Mouse (Mus musculus) heart, postnatal 0 days (tissue): ENCODE measurements around the gene Tomm34. TPM values are rescaled to one million over a fixed set of nuclear protein-coding genes. Genes with fewer than 3 reads are reported as not detected.

Source experiments
- ATAC-seq: fragments of 200-750 bp; cut with Nextera tagmentation; 2 replicates; pipeline ENCODE4 v1.8.0; 2017; ENCODE audit warnings: low read depth, moderate number of reproducible peaks, moderate library complexity; ENCODE audit not compliant: insufficient read depth
- DNase-seq: peaks from one replicate; pipeline ENCODE4 v3.0.0-alpha.2; 2016; ENCODE audit warnings: low spot score
- H3K27ac ChIP-seq: fragments of 300-500 bp; sonication (generic); 2 replicates; pipeline ENCODE4 v1.5.1; 2014; ENCODE audit warnings: low read depth, mild to moderate bottlenecking
- H3K27me3 ChIP-seq: fragments of 300-500 bp; sonication (generic); 2 replicates; pipeline ENCODE4 v1.6.1; 2014; ENCODE audit warnings: low read length, mixed read lengths; ENCODE audit not compliant: control insufficient read depth, insufficient read depth
- H3K36me3 ChIP-seq: fragments of 300-500 bp; sonication (generic); replicated peaks from 2 replicates; pipeline ENCODE4 v1.6.1; 2014; ENCODE audit warnings: low read length, mixed read lengths; ENCODE audit not compliant: control insufficient read depth, insufficient read depth
- H3K4me1 ChIP-seq: fragments of 300-500 bp; sonication (generic); 2 replicates; pipeline ENCODE4 v1.6.1; 2014; ENCODE audit warnings: antibody characterized with exemption; ENCODE audit not compliant: control insufficient read depth, insufficient read depth
- H3K4me2 ChIP-seq: fragments of 300-500 bp; sonication (generic); 2 replicates; pipeline ENCODE4 v1.6.1; 2014; ENCODE audit warnings: low read depth, mild to moderate bottlenecking, low read length, moderate library complexity
- H3K4me3 ChIP-seq: fragments of 300-500 bp; sonication (generic); 2 replicates; pipeline ENCODE4 v1.5.1; 2014; ENCODE audit warnings: low read depth, low read length
- H3K9ac ChIP-seq: fragments of 300-500 bp; sonication (generic); replicated peaks from 2 replicates; pipeline ENCODE4 v1.6.1; 2014; ENCODE audit warnings: low read depth, low read length, mixed read lengths
- H3K9me3 ChIP-seq: fragments of 300-500 bp; sonication (generic); replicated peaks from 2 replicates; pipeline ENCODE4 v1.6.1; 2016; ENCODE audit warnings: low read length; ENCODE audit not compliant: control insufficient read depth
- CTCF ChIP-seq: IDR thresholded peaks from 2 replicates; pipeline ENCODE4 v1.5.1; 2016; ENCODE audit warnings: antibody characterized with exemption, control low read depth, low read depth
- EP300 ChIP-seq: IDR thresholded peaks from 2 replicates; pipeline ENCODE4 v1.6.1; 2016; ENCODE audit warnings: antibody characterized with exemption, low read depth
- WGBS: fragments of 180-500 bp; shearing (Covaris S2); extraction: QIAGEN DNeasy Blood & Tissue Kit; methylation state at CpG from one replicate; pipeline ENCODE4 v1.1.7; 2014; 5-methylcytosine and 5-hydroxymethylcytosine counted together
- polyA plus RNA-seq: library from polyadenylated mRNA; unstranded; fragments of >200 nt; fragmentation: Nextera tagmentation; extraction: Ambion mirVana; gene quantifications from 2 replicates; pipeline ENCODE4 v1.2.1, GENCODE M21; 2015
- total RNA-seq: library from RNA; depleted of rRNA; stranded (reverse); fragments of >200 nt; gene quantifications from 2 replicates; pipeline ENCODE4 v1.2.3, GENCODE M21; 2014; ENCODE audit warnings: low replicate concordance

The Tomm34 gene
- total and polyA plus RNA-seq, 2 experiments from 2014 or later, result 35.1 to 46.6 TPM

DNA sequence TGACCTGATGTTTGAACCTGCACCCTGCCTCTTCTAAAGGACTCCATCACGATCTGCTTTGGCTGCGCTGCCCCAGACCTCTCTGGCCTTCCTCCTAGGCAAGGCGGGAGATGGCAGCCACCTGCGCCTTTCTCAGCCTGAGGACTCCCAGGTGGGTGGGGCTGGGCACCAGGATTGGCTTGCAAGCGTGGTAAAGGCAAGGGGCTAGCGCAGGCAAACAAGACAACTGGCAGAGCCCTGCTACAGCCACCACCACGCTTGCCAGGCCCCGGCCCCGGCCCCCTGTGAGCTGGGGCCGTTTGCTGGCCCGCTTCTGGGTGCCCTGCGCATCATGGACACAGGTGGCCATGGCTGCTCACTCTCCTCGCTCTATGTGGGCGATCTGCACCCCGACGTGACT lies 45.8 kb downstream of the Tomm34 start, which contains the start of gene Pabpc1l:
Gene Pabpc1l, plus strand, starts transcription at position 301 of the 400 bp plus-strand sequence.
- WGBS, result 81% methylated on average over 16 of the region's 16 CpGs
- no peak for DNase-seq

GRCm38 (mm10) chr2:164022104-164022503 lies 48.9 kb downstream of the Tomm34 start:
- no peak overlapping the region for H3K4me3 ChIP-seq
- H3K36me3 ChIP-seq, result peaks cover 31% of the 10 kb centered on the region
- H3K9me3 ChIP-seq, result no peaks in the 10 kb centered on the region
- DNase-seq (no peak), ATAC-seq (no peak)
- H3K27ac ChIP-seq, result no peak overlapping the region
- H3K4me2 ChIP-seq, result no peak overlapping the region
- no peaks in the 10 kb centered on the region for H3K27me3 ChIP-seq
- H3K4me1 ChIP-seq, result no peaks in the 10 kb centered on the region
- H3K9ac ChIP-seq, result no peak overlapping the region
- TF ChIP-seq CTCF (no peak), EP300 (no peak)
- WGBS, result 38% methylated on average over 2 of the region's 2 CpGs

More for the DNA sequence above, 45.8 kb downstream of the Tomm34 start, which contains the start of gene Pabpc1l:
- Histone ChIP-seq H3K27me3 (no peaks in the 10 kb centered on the region), H3K4me2 (no peak within 1 kb of the TSS), H3K36me3 (peaks cover 1% of the 10 kb centered on the region; the same call in 1 of the 2 replicates), H3K9me3 (no peaks in the 10 kb centered on the region), H3K4me1 (peaks cover 9% of the 10 kb centered on the region), H3K27ac (no peak within 1 kb of the TSS), H3K4me3 (no peak within 1 kb of the TSS), H3K9ac (no peak within 1 kb of the TSS)
- TF ChIP-seq EP300, result no peak
- no peak for TF ChIP-seq CTCF
- no peak for ATAC-seq

DNA sequence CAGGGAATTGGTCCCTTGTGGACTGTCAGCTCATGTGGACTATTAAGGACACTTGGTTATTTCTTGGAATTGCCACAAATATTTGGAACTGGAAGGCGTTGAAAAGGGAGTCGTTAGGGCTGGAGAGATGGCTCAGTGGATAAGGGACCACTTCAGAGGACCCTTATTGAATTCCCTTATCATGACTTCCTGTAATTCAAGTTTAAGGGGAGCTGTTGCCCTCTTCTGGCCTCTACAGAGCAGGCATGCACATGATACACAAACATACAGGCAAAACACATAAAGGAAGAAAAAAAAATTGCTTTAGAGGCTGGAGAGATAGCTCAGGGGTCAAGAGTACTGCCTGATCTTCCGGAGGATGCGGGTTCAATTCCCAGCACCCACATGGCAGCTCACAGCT lies 51.0 kb downstream of the Tomm34 start:
- WGBS, result 68% methylated on average over 4 of the region's 4 CpGs
- Histone ChIP-seq H3K9me3 (no peaks in the 10 kb centered on the region), H3K36me3 (peaks cover 53% of the 10 kb centered on the region), H3K4me3 (no peak overlapping the region), H3K27ac (no peak overlapping the region), H3K4me1 (no peaks in the 10 kb centered on the region), H3K4me2 (no peak overlapping the region), H3K9ac (no peak overlapping the region), H3K27me3 (no peaks in the 10 kb centered on the region)
- no peak for DNase-seq
- no peak for TF ChIP-seq CTCF
- TF ChIP-seq EP300, result no peak
- ATAC-seq, result no peak

GRCm38 (mm10) chr2:164018910-164019309 lies 52.1 kb downstream of the Tomm34 start:
- ATAC-seq, result no peak
- TF ChIP-seq CTCF (no peak), EP300 (no peak)
- H3K36me3 ChIP-seq, result peaks cover 63% of the 10 kb centered on the region

GRCm38 (mm10) chr2:164015304-164015703 lies 55.7 kb downstream of the Tomm34 start:
- DNase-seq (no peak), ATAC-seq (no peak)
- no peaks in the 10 kb centered on the region for H3K27me3 ChIP-seq
- no peak overlapping the region for H3K4me3 ChIP-seq
- H3K27ac ChIP-seq, result no peak overlapping the region
- H3K4me2 ChIP-seq, result no peak overlapping the region
- H3K36me3 ChIP-seq, result peaks cover 90% of the 10 kb centered on the region
- TF ChIP-seq EP300 (no peak), CTCF (no peak)
- H3K9me3 ChIP-seq, result no peaks in the 10 kb centered on the region
- no peaks in the 10 kb centered on the region for H3K4me1 ChIP-seq
- H3K9ac ChIP-seq, result no peak overlapping the region
- 93% methylated on average over 16 of the region's 16 CpGs for WGBS

More at GRCm38 (mm10) chr2:164018910-164019309, 52.1 kb downstream of the Tomm34 start:
- Histone ChIP-seq H3K4me1 (no peaks in the 10 kb centered on the region), H3K27ac (no peak overlapping the region), H3K27me3 (no peaks in the 10 kb centered on the region), H3K4me3 (no peak overlapping the region), H3K9me3 (no peaks in the 10 kb centered on the region), H3K9ac (no peak overlapping the region), H3K4me2 (no peak overlapping the region)
- no peak for DNase-seq
- 86% methylated on average over 3 of the region's 3 CpGs for WGBS

DNA sequence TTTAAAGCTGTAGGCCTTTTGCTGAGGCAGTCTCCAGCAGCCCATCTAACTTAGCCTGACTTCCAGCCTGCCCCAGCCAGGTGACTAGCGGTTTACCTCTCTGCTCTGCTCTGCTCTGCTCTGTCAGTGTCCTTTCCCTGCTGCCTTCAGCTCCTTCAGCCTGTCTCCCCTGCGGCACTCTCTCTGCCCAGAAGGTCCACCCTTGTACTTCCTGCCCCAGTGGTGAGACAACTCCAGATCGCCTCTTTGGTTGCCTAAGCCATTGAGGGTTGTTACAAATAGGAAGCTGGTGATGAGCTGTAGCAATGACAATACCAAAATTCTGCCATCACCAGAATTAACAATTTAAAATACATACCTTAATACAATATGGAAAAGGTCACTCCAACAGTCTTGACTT lies 60.0 kb downstream of the Tomm34 start:
- WGBS, result 78% methylated on average over 3 of the region's 3 CpGs
- ATAC-seq (no peak), DNase-seq (no peak)
- H3K27me3 ChIP-seq, result no peaks in the 10 kb centered on the region
- H3K27ac ChIP-seq, result no peak overlapping the region
- peaks cover 47% of the 10 kb centered on the region for H3K36me3 ChIP-seq
- H3K4me2 ChIP-seq, result no peak overlapping the region
- H3K9me3 ChIP-seq, result no peaks in the 10 kb centered on the region
- peaks cover 15% of the 10 kb centered on the region for H3K4me1 ChIP-seq
- no peak overlapping the region for H3K4me3 ChIP-seq
- H3K9ac ChIP-seq, result no peak overlapping the region
- TF ChIP-seq CTCF (no peak), EP300 (no peak)
